Mouse (Mus musculus) hindbrain, embryonic 11.5 days (tissue): ENCODE results near the gene Ssbp3. TPM values are rescaled to one million over a fixed set of nuclear protein-coding genes. Genes with fewer than 3 reads are reported as not detected.
A peak's percentile ranks its signal among the peaks of the same experiment; 100 is the strongest.

Experiments
- ATAC-seq: fragments of 200-750 bp; cut with Nextera tagmentation; 2 replicates; pipeline ENCODE4 v1.8.0; 2017; ENCODE audit warnings: mild to moderate bottlenecking, moderate TSS enrichment, moderate library complexity; ENCODE audit not compliant: low FRiP score
- DNase-seq: peaks from one replicate; pipeline ENCODE4 v3.0.0-alpha.2; 2015; ENCODE audit warnings: low spot score
- H3K27ac ChIP-seq: fragments of 300-500 bp; sonication (generic); 2 replicates; pipeline ENCODE4 v1.5.1; 2014; ENCODE audit warnings: mild to moderate bottlenecking, low read depth, low read length
- H3K27me3 ChIP-seq: fragments of 300-500 bp; sonication (generic); 2 replicates; pipeline ENCODE4 v1.6.1; 2014; ENCODE audit warnings: mild to moderate bottlenecking, low read length, moderate library complexity, mixed read lengths; ENCODE audit not compliant: control insufficient read depth, insufficient read depth
- H3K36me3 ChIP-seq: fragments of 300-500 bp; sonication (generic); 2 replicates; pipeline ENCODE4 v1.6.1; 2014; ENCODE audit warnings: mild to moderate bottlenecking, low read length, moderate library complexity, mixed read lengths; ENCODE audit not compliant: control insufficient read depth, insufficient read depth
- H3K4me1 ChIP-seq: fragments of 300-500 bp; sonication (generic); replicated peaks from 2 replicates; pipeline ENCODE4 v1.6.1; 2014; ENCODE audit warnings: low read length, mixed read lengths; ENCODE audit not compliant: control insufficient read depth, insufficient read depth
- H3K4me2 ChIP-seq: fragments of 300-500 bp; sonication (generic); replicated peaks from 2 replicates; pipeline ENCODE4 v1.6.1; 2014; ENCODE audit warnings: mild to moderate bottlenecking, low read depth, low read length
- H3K4me3 ChIP-seq: fragments of 300-500 bp; sonication (generic); 2 replicates; pipeline ENCODE4 v1.5.1; 2014; ENCODE audit warnings: low read depth, low read length
- H3K9ac ChIP-seq: fragments of 300-500 bp; sonication (generic); 2 replicates; pipeline ENCODE4 v1.6.1; 2014; ENCODE audit warnings: low read depth, low read length
- H3K9me3 ChIP-seq: fragments of 300-500 bp; sonication (generic); 2 replicates; pipeline ENCODE4 v1.6.1; 2016; ENCODE audit warnings: low read length; ENCODE audit not compliant: control insufficient read depth
- WGBS: fragments of 180-500 bp; shearing (Covaris S2); extraction: QIAGEN DNeasy Blood & Tissue Kit; methylation state at CpG from one replicate; pipeline ENCODE4 v1.1.7; 2014; 5-methylcytosine and 5-hydroxymethylcytosine counted together
- polyA plus RNA-seq: library from polyadenylated mRNA; unstranded; fragments of >200 nt; fragmentation: Nextera tagmentation; extraction: Ambion mirVana; gene quantifications from 2 replicates; pipeline ENCODE4 v1.2.1, GENCODE M21; 2014

Gene Ssbp3
- polyA plus RNA-seq, result 141 and 159 TPM in 2 replicates

DNA sequence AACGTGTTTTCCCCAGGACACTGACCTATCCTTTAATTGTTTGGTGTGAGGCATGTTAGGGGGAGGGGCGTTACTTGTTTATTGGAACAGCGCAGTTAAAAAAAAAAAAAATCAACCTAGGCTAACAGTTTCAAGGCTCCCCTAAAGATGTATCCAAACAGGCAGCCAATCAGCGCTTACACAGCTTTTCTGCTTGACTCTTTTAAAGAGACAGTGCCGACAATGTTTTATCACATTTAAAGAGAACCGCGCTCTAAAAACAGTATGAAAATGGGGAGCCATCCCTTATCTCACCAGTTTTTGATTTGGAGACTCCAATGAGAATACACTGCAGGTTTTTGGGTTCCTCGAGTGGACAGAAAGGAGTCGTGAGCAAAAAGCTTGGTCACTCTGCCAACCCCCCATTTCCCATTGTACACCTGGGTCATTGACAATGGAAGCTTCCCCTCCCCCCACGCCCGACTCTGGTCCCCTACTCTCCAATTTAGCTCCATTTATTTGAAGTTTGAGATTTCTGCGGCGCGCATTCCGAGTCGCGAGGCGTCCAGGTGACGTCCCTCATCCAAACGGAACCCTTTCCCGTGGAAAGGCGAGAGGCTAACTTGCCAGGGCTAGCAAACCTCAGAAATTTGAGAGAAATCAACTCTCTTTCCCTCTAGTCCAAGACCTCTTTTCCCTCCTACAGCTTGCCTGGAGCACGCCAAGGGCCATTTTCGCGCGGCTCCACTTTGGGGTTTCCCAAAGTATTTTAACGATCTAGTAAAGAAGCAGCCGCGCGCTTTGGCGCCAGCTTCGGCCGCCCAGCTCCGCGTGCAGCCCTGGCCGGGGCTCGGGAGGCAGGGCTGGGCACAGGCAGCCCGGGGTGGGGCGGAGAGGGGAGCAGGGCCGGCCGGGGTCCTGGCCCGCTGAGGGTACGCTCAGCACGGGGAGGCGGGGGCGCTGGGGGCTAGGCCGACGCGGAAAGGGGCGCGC lies at the start of gene Ssbp3:
TSS of gene Ssbp3 (plus strand) at position 501 of the 972 bp plus-strand sequence.
- no peaks in the 10 kb centered on the region for H3K27me3 ChIP-seq
- DNase-seq (peak; percentile 86), ATAC-seq (peak; percentile 78)
- WGBS, result under 1% methylated on average over 38 of the region's 51 CpGs
- peaks cover 32% of the 10 kb centered on the region for H3K4me1 ChIP-seq
- H3K4me2 ChIP-seq, result peak within 1 kb of the TSS; percentile 80
- H3K4me3 ChIP-seq, result peak within 1 kb of the TSS; percentile 100
- H3K9me3 ChIP-seq, result no peaks in the 10 kb centered on the region
- H3K27ac ChIP-seq, result peak within 1 kb of the TSS; percentile 99
- no peaks in the 10 kb centered on the region for H3K36me3 ChIP-seq
- peak within 1 kb of the TSS; percentile 100 for H3K9ac ChIP-seq

- DNase-seq, result no peak
- H3K9me3 ChIP-seq, result no peaks in the 10 kb centered on the region
- H3K4me3 ChIP-seq, result no peak overlapping the region
- no peak for ATAC-seq
- 73% methylated on average over 8 of the region's 8 CpGs for WGBS
- no peak overlapping the region for H3K27ac ChIP-seq
- no peak overlapping the region for H3K9ac ChIP-seq
- no peak overlapping the region for H3K4me2 ChIP-seq
- H3K27me3 ChIP-seq, result no peaks in the 10 kb centered on the region
- no peaks in the 10 kb centered on the region for H3K36me3 ChIP-seq
- peaks cover 19% of the 10 kb centered on the region for H3K4me1 ChIP-seq
These were observed 48.6 kb upstream of the Ssbp3 start for GRCm38 (mm10) chr4:106861871-106862270.

DNA sequence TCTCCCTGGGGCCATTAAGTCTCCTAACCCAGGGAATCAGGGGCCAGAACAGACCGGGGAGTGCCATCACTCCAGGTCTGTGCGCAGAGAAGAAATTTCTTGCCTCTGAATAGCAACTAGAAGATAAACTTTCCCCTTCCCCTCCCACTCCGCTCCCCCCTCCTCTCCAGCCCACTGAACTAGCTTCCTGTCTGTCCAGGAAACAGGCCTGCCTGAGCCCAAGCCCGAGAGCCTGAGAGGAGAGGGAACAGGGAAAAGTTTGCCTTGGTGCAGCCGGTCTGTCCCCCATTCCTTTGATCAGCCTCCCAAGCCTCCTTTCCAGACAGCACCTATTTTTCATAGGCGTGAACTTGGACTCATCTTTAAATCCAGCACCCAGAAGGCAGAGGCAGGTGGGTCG lies 48.2 kb upstream of the Ssbp3 start:
- 62% methylated on average over 7 of the region's 7 CpGs for WGBS
- Histone ChIP-seq H3K4me2 (no peak overlapping the region), H3K4me3 (no peak overlapping the region), H3K4me1 (peaks cover 19% of the 10 kb centered on the region), H3K9me3 (no peaks in the 10 kb centered on the region), H3K9ac (no peak overlapping the region), H3K27ac (no peak overlapping the region), H3K36me3 (no peaks in the 10 kb centered on the region), H3K27me3 (no peaks in the 10 kb centered on the region)
- no peak for DNase-seq
- no peak for ATAC-seq

DNA sequence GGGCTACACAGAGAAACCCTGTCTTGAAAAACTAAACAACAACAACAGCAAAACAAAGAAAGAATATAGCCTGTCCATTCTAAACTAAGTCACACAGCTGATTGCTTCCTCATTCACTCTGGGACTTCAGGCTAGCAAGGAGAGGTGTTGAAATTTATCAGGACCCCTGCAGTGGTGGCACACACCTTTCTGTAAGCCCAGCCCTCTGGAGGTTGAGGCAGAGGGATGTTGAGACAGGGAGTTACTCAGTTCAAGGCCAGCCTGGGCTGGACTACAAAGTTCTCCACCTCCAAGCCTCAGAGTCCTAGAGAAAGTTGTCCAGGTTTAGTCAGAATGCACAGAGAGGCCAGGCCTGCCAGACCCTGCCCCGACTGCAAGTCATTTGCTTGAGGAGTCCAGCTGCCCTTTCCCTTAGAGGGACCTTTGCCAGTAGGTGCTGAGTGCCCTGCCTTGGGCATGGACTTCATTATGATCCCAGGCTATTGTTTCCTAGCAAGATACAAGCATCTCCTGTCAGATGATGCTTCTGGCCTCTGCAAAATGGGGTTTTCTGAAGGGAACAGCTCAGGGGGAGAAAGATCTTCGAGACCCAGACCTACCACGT lies 47.6 kb upstream of the Ssbp3 start:
- ATAC-seq, result no peak
- 33% methylated on average over 3 of the region's 3 CpGs for WGBS
- Histone ChIP-seq H3K27ac (no peak overlapping the region), H3K4me1 (peaks cover 19% of the 10 kb centered on the region), H3K9me3 (no peaks in the 10 kb centered on the region), H3K4me3 (no peak overlapping the region), H3K27me3 (no peaks in the 10 kb centered on the region), H3K4me2 (no peak overlapping the region), H3K9ac (no peak overlapping the region), H3K36me3 (no peaks in the 10 kb centered on the region)
- no peak for DNase-seq

GRCm38 (mm10) chr4:106865415-106866110 lies 44.9 kb upstream of the Ssbp3 start:
- Histone ChIP-seq H3K4me2 (0 out of 2 replicates have a peak overlapping the region, but pooled peaks have one; percentile 12), H3K9me3 (no peaks in the 10 kb centered on the region), H3K27ac (peak overlapping the region; percentile 82), H3K27me3 (no peaks in the 10 kb centered on the region), H3K36me3 (no peaks in the 10 kb centered on the region), H3K4me1 (peaks cover 19% of the 10 kb centered on the region), H3K9ac (peak overlapping the region; percentile 38; the same call in 1 of the 2 replicates), H3K4me3 (no peak overlapping the region)
- DNase-seq (no peak), ATAC-seq (peak; percentile 40)
- 14% methylated on average over 19 of the region's 19 CpGs for WGBS

GRCm38 (mm10) chr4:106866381-106866780 lies 44.1 kb upstream of the Ssbp3 start:
- peak overlapping the region; percentile 82 for H3K27ac ChIP-seq
- peak overlapping the region; percentile 24; the same call in 1 of the 2 replicates for H3K9ac ChIP-seq
- 54% methylated on average over 5 of the region's 5 CpGs for WGBS
- no peak overlapping the region for H3K4me2 ChIP-seq
- no peaks in the 10 kb centered on the region for H3K27me3 ChIP-seq
- ATAC-seq (no peak), DNase-seq (no peak)
- H3K36me3 ChIP-seq, result no peaks in the 10 kb centered on the region
- no peaks in the 10 kb centered on the region for H3K9me3 ChIP-seq
- H3K4me3 ChIP-seq, result no peak overlapping the region
- H3K4me1 ChIP-seq, result peaks cover 19% of the 10 kb centered on the region

- 2% methylated on average over 7 of the region's 7 CpGs for WGBS
- Histone ChIP-seq H3K4me3 (no peak overlapping the region), H3K36me3 (no peaks in the 10 kb centered on the region), H3K9me3 (no peaks in the 10 kb centered on the region), H3K4me1 (peaks cover 19% of the 10 kb centered on the region), H3K27me3 (no peaks in the 10 kb centered on the region), H3K9ac (no peak overlapping the region), H3K27ac (peak overlapping the region; percentile 82), H3K4me2 (no peak overlapping the region; the same call in 1 of the 2 replicates)
- DNase-seq, result peak; percentile 80
- peak; percentile 89 for ATAC-seq
These were observed 43.7 kb upstream of the Ssbp3 start for GRCm38 (mm10) chr4:106866845-106867244.

- DNase-seq (no peak), ATAC-seq (no peak)
- Histone ChIP-seq H3K4me1 (peaks cover 13% of the 10 kb centered on the region), H3K4me2 (no peak overlapping the region), H3K27ac (no peak overlapping the region), H3K27me3 (no peaks in the 10 kb centered on the region), H3K36me3 (no peaks in the 10 kb centered on the region), H3K4me3 (no peak overlapping the region), H3K9me3 (no peaks in the 10 kb centered on the region), H3K9ac (no peak overlapping the region)
- WGBS, result 72% methylated on average over 12 of the region's 12 CpGs
These were observed 41.6 kb upstream of the Ssbp3 start for GRCm38 (mm10) chr4:106868737-106869438.
